Mouse (Mus musculus) gastrocnemius, adult 2 months (tissue): ENCODE results near the gene Cep295nl. TPM values are rescaled to one million over a fixed set of nuclear protein-coding genes. Genes with fewer than 3 reads are reported as not detected.

Experiments used
- DNase-seq: peaks from one replicate; pipeline ENCODE4 v3.0.0; 2022
- H3K27ac ChIP-seq: fragments of 200-600 bp; 2 replicates; pipeline ENCODE4 v1.8.1; 2022; ENCODE audit warnings: mild to moderate bottlenecking
- H3K4me3 ChIP-seq: fragments of 200-600 bp; 2 replicates; pipeline ENCODE4 v1.8.1; 2022; ENCODE audit warnings: mild to moderate bottlenecking, moderate library complexity
- CTCF ChIP-seq: fragments of 200-600 bp; IDR thresholded peaks from 2 replicates; pipeline ENCODE4 v1.8.1; 2022; ENCODE audit warnings: antibody characterized with exemption, mild to moderate bottlenecking, moderate library complexity
- intact Hi-C: fragments of 180-260 bp; cut with DNase I; formaldehyde crosslinking; loops from one replicate; pipeline ENCODE4 v1.15.1; 2025
- total RNA-seq, 2 experiments: library from RNA; stranded (reverse); gene quantifications; 2 replicates each; pipeline ENCODE4 v1.2.3; 2021

Cep295nl gene
- total RNA-seq, 2 experiments from 2014 or later, result 1.0 to 1.1 TPM

- Histone ChIP-seq H3K27ac (no peak overlapping the region), H3K4me3 (no peak overlapping the region)
- peak; percentile 28 for DNase-seq
- intact Hi-C loops, result no loop called here
- no peak for TF ChIP-seq CTCF
These were observed 43.5 kb downstream of the Cep295nl start for GRCm38 (mm10) chr11:118298810-118299209.

GRCm38 (mm10) chr11:118297967-118298366 is 44.3 kb downstream of the Cep295nl start:
- DNase-seq, result peak; percentile 11
- TF ChIP-seq CTCF, result no peak
- intact Hi-C loops, result no loop called here
- Histone ChIP-seq H3K4me3 (no peak overlapping the region), H3K27ac (no peak overlapping the region)

- Histone ChIP-seq H3K4me3 (no peak overlapping the region), H3K27ac (no peak overlapping the region)
- no peak for TF ChIP-seq CTCF
- DNase-seq, result no peak
- intact Hi-C loops, result no loop called here
These were observed 47.3 kb downstream of the Cep295nl start for GRCm38 (mm10) chr11:118295026-118295425.

GRCm38 (mm10) chr11:118292671-118293070 is 49.6 kb downstream of the Cep295nl start:
- H3K27ac ChIP-seq, result no peak overlapping the region
- intact Hi-C loops, result no loop called here
- DNase-seq, result peak; percentile 12

GRCm38 (mm10) chr11:118289999-118290889 is 52.1 kb downstream of the Cep295nl start, which contains the start of gene Usp36:
Gene Usp36 (minus strand): TSS chr11:118290244.
- intact Hi-C loops, result no loop called here
- H3K4me3 ChIP-seq, result peak within 1 kb of the TSS; percentile 100
- TF ChIP-seq CTCF, result no peak
- DNase-seq, result peak; percentile 100
- peak within 1 kb of the TSS; percentile 96 for H3K27ac ChIP-seq

More at GRCm38 (mm10) chr11:118292671-118293070, 49.6 kb downstream of the Cep295nl start:
- no peak for TF ChIP-seq CTCF
- no peak overlapping the region for H3K4me3 ChIP-seq

GRCm38 (mm10) chr11:118289562-118289961 is 52.7 kb downstream of the Cep295nl start:
- TF ChIP-seq CTCF, result no peak
- Histone ChIP-seq H3K4me3 (peak overlapping the region; percentile 100), H3K27ac (peak overlapping the region; percentile 96)
- intact Hi-C loops, result no loop called here
- DNase-seq, result no peak

GRCm38 (mm10) chr11:118289037-118289511 is 53.2 kb downstream of the Cep295nl start:
- intact Hi-C loops, result no loop called here
- H3K4me3 ChIP-seq, result peak overlapping the region; percentile 100
- TF ChIP-seq CTCF, result no peak
- peak overlapping the region; percentile 96 for H3K27ac ChIP-seq
- peak; percentile 23 for DNase-seq

- H3K27ac ChIP-seq, result no peak overlapping the region
- intact Hi-C loops, result no loop called here
- DNase-seq, result no peak
- TF ChIP-seq CTCF, result no peak
- H3K4me3 ChIP-seq, result no peak overlapping the region
These were observed 54.7 kb downstream of the Cep295nl start for GRCm38 (mm10) chr11:118287573-118287972.

- Histone ChIP-seq H3K27ac (no peak overlapping the region), H3K4me3 (no peak overlapping the region)
- TF ChIP-seq CTCF, result no peak
- intact Hi-C loops, result no loop called here
- DNase-seq, result no peak
These were observed 55.9 kb downstream of the Cep295nl start for GRCm38 (mm10) chr11:118286434-118286833.

GRCm38 (mm10) chr11:118285791-118286190 is 56.5 kb downstream of the Cep295nl start:
- no peak for DNase-seq
- intact Hi-C loops, result no loop called here
- no peak for TF ChIP-seq CTCF
- no peak overlapping the region for H3K27ac ChIP-seq
- H3K4me3 ChIP-seq, result no peak overlapping the region

Other genes starting within 250 kb of the Cep295nl start
- under 1 TPM; 0.05 to 0.06 TPM for gene Dnah17, start 211.9 kb downstream of the Cep295nl start, total RNA-seq
- gene Cyth1, start 93.9 kb downstream of the Cep295nl start, total RNA-seq, result 10 to 100 TPM; 28.6 to 49.6 TPM
- 10 to 100 TPM; 15.7 to 17.4 TPM for gene Usp36, start 52.3 kb downstream of the Cep295nl start, total RNA-seq
- 100 to 1,000 TPM in 1 of 2 experiments, 10 to 100 TPM in 1; 70.1 to 115 TPM for gene Timp2, start 13.2 kb upstream of the Cep295nl start, total RNA-seq
- gene Lgals3bp, start 59.6 kb upstream of the Cep295nl start, total RNA-seq, result 10 to 100 TPM; 12.0 to 17.0 TPM
- 10 to 100 TPM; 10.7 to 11.6 TPM for gene Cant1, start 76.6 kb upstream of the Cep295nl start, total RNA-seq
- 10 to 100 TPM in 1 of 2 experiments, 1 to 10 TPM in 1; 7.9 to 12.6 TPM for gene C1qtnf1, start 85.7 kb upstream of the Cep295nl start, total RNA-seq
- 1 to 10 TPM; 4.3 to 6.2 TPM for gene Engase, start 134.3 kb upstream of the Cep295nl start, total RNA-seq